Mouse (Mus musculus): Measurements from ENCODE around the gene Fkbpl. TPM values are rescaled to one million over a fixed set of nuclear protein-coding genes. Genes with fewer than 3 reads are reported as not detected.

The Fkbpl gene
- polyA plus RNA-seq, 1 experiment from 2014 or later, result 8.8 TPM

DNA sequence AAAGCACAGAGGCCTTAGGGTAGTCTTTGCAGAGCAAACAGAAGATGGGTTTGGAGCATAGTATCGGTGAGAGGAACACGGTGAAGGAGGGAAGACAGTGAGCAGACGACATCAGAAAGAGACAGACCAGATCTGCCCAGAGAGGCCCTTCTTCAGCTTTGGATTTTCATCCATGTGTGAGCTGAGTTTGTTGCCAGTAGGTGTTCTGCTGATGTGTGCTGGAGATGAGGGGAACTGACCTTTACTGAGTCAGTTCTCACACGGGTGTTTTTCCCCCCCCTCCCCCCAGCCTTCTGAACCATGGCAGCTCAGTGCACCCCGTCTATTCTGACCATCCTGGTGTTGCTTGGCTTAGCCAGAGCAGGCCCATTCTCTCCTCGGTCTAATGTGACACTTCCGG, 25.7 kb downstream of the Fkbpl start, which contains the start of gene Tnxb:
TSS of gene Tnxb (plus strand) at position 301 of the 400 bp plus-strand sequence.
- Histone ChIP-seq H3K27ac (ENCODE audit: low read depth, low read length) (no peak within 1 kb of the TSS), H3K9ac (ENCODE audit: low read depth, low read length) (no peak within 1 kb of the TSS), H3K9me3 (ENCODE audit: control insufficient read depth) (no peaks in the 10 kb centered on the region), H3K4me2 (replicated peaks; ENCODE audit: low read depth) (peak within 1 kb of the TSS; percentile 41), H3K36me3 (ENCODE audit: control insufficient read depth, insufficient read depth) (peaks cover 7% of the 10 kb centered on the region; the same call in 1 of the 2 replicates), H3K4me3 (ENCODE audit: low read depth, low read length) (peak within 1 kb of the TSS; percentile 20), H3K27me3 (replicated peaks; ENCODE audit: control insufficient read depth, insufficient read depth, low read length) (peaks cover 53% of the 10 kb centered on the region), H3K4me1 (replicated peaks; ENCODE audit: control insufficient read depth, insufficient read depth, low read length) (no peaks in the 10 kb centered on the region)
- 59% methylated on average over 7 of the region's 7 CpGs for whole genome bisulfite sequencing
- no peak for ATAC-seq
- no peak for TF ChIP-seq CTCF (IDR thresholded peaks at IDR 0.05; ENCODE audit: low read depth)

DNA sequence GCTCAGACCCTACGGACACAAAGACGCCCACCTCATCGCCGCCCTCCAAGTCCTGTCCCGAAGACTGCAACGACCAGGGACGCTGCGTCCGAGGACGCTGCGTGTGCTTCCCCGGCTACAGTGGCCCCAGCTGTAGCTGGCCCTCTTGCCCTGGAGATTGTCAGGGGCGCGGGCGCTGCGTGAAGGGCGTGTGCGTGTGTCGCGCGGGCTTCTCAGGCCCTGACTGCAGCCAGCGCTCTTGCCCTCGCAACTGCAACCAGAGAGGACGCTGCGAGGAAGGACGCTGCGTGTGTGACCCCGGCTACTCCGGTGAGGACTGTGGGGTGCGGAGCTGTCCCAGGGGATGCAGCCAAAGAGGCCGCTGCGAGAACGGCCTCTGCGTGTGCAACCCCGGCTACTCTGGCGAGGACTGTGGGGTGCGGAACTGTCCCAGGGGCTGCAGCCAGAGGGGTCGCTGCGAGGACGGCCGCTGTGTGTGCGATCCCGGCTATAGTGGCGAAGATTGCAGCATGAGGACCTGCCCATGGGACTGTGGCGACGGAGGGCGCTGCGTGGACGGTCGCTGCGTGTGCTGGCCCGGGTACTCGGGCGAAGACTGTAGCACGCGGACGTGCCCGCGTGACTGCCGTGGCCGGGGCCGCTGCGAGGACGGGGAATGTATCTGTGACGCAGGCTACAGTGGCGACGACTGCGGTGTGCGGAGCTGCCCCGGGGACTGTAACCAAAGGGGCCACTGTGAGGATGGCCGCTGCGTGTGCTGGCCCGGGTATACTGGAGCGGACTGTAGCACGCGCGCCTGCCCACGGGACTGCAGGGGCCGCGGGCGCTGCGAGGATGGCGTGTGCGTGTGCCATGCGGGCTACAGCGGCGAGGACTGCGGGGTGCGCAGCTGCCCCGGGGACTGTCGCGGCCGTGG, 26.8 kb downstream of the Fkbpl start:
- TF ChIP-seq CTCF (IDR thresholded peaks at IDR 0.05; ENCODE audit: low read depth), result peak; percentile 50
- ATAC-seq, result no peak

DNA sequence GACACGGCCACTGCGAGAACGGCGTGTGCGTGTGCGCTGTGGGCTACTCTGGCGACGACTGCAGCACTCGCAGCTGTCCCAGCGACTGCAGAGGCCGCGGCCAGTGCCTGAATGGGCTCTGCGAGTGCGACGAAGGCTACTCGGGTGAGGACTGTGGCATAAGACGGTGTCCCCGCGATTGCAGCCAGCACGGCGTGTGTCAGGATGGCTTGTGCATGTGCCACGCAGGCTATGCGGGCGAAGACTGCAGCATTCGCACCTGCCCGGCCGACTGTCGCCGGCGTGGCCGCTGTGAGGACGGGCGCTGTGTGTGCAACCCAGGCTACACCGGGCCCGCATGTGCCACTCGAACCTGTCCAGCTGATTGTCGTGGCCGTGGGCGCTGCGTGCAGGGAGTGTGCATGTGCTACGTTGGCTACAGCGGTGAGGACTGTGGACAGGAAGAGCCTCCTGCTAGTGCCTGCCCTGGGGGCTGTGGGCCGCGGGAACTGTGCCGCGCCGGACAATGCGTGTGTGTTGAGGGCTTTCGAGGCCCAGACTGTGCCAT, 27.8 kb downstream of the Fkbpl start:
- ATAC-seq, result no peak
- 39% methylated on average over 49 of the region's 49 CpGs for WGBS
- Histone ChIP-seq H3K4me2 (replicated peaks; ENCODE audit: low read depth) (peak overlapping the region; percentile 41; the same call in 1 of the 2 replicates), H3K4me3 (ENCODE audit: low read depth, low read length) (peak overlapping the region; percentile 20), H3K4me1 (replicated peaks; ENCODE audit: control insufficient read depth, insufficient read depth, low read length) (no peaks in the 10 kb centered on the region), H3K27me3 (replicated peaks; ENCODE audit: control insufficient read depth, insufficient read depth, low read length) (peaks cover 53% of the 10 kb centered on the region), H3K27ac (ENCODE audit: low read depth, low read length) (no peak overlapping the region), H3K36me3 (ENCODE audit: control insufficient read depth, insufficient read depth) (peaks cover 7% of the 10 kb centered on the region; the same call in 1 of the 2 replicates), H3K9me3 (ENCODE audit: control insufficient read depth) (no peaks in the 10 kb centered on the region), H3K9ac (ENCODE audit: low read depth, low read length) (no peak overlapping the region)
- TF ChIP-seq CTCF (IDR thresholded peaks at IDR 0.05; ENCODE audit: low read depth), result no peak

More for the DNA sequence above, 26.8 kb downstream of the Fkbpl start:
- H3K9me3 ChIP-seq (ENCODE audit: control insufficient read depth), result no peaks in the 10 kb centered on the region
- H3K4me3 ChIP-seq (ENCODE audit: low read depth, low read length), result peak overlapping the region; percentile 20
- H3K36me3 ChIP-seq (ENCODE audit: control insufficient read depth, insufficient read depth), result peaks cover 7% of the 10 kb centered on the region; the same call in 1 of the 2 replicates
- no peaks in the 10 kb centered on the region for H3K4me1 ChIP-seq (replicated peaks; ENCODE audit: control insufficient read depth, insufficient read depth, low read length)
- no peak overlapping the region for H3K27ac ChIP-seq (ENCODE audit: low read depth, low read length)
- peaks cover 53% of the 10 kb centered on the region for H3K27me3 ChIP-seq (replicated peaks; ENCODE audit: control insufficient read depth, insufficient read depth, low read length)
- H3K4me2 ChIP-seq (replicated peaks; ENCODE audit: low read depth), result peak overlapping the region; percentile 41
- H3K9ac ChIP-seq (ENCODE audit: low read depth, low read length), result no peak overlapping the region
- 12% methylated on average over 87 of the region's 93 CpGs for WGBS

DNA sequence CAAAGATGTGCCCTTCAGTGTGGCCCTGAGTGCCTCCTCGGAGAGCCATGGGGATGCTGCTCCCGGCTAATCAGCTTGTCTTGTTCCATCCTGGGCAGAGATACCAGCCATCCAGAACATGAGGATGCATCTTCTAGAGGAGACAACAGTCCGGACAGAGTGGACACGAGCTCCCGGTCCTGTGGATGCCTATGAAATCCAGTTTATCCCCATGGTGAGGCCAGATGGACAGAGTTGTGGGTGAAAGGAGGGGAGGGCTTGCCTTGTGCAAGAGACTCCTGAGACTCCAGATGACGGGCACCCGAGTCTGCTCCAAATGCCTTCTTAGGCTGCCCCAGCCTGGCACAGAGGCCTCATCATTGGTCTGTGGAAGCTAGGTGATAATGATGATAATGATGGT, 28.6 kb downstream of the Fkbpl start:
- Histone ChIP-seq H3K4me2 (replicated peaks; ENCODE audit: low read depth) (no peak overlapping the region), H3K27ac (ENCODE audit: low read depth, low read length) (no peak overlapping the region), H3K9me3 (ENCODE audit: control insufficient read depth) (no peaks in the 10 kb centered on the region), H3K36me3 (ENCODE audit: control insufficient read depth, insufficient read depth) (peaks cover 7% of the 10 kb centered on the region; the same call in 1 of the 2 replicates), H3K4me1 (replicated peaks; ENCODE audit: control insufficient read depth, insufficient read depth, low read length) (no peaks in the 10 kb centered on the region), H3K9ac (ENCODE audit: low read depth, low read length) (no peak overlapping the region), H3K27me3 (replicated peaks; ENCODE audit: control insufficient read depth, insufficient read depth, low read length) (peaks cover 53% of the 10 kb centered on the region), H3K4me3 (ENCODE audit: low read depth, low read length) (no peak overlapping the region)
- WGBS, result 85% methylated on average over 7 of the region's 7 CpGs
- TF ChIP-seq CTCF (IDR thresholded peaks at IDR 0.05; ENCODE audit: low read depth), result no peak
- ATAC-seq, result no peak

DNA sequence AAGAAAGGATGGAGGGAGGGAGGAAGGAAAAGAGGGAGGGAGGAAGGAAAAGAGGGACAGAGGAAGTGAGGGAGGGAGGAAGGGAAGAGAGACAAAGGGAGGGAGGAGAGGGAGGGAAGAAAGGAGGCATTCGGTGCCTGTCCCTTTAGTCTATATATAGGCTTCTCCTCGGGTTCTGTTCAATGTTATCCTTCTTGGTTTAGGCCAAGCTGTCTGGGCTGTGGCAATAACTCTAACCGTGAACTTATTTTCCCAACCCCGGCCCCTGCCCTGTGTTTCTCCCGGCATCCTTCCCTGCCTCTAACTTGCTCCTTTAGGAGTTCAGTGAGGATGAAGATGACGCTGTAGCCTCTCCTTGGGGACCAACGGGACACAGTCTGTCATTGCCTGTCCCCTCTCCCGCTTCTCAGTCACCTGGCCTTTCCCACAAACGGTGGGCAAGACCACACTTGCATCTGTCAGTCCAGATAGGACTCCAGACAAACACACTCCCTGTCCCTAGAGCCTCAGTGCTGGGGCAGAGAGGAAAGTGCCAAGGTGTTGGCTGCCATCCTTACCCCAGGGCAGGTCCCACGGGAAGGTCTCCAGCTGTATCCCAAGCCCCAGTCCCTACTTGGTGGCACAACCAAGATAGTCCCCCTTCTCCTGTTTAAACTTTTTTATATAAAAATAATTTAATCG, 30.1 kb downstream of the Fkbpl start:
- H3K36me3 ChIP-seq (ENCODE audit: control insufficient read depth, insufficient read depth), result peaks cover 7% of the 10 kb centered on the region; the same call in 1 of the 2 replicates
- peak overlapping the region; percentile 15; the same call in 1 of the 2 replicates for H3K27ac ChIP-seq (ENCODE audit: low read depth, low read length)
- no peak overlapping the region for H3K4me2 ChIP-seq (replicated peaks; ENCODE audit: low read depth)
- H3K4me3 ChIP-seq (ENCODE audit: low read depth, low read length), result no peak overlapping the region
- H3K9me3 ChIP-seq (ENCODE audit: control insufficient read depth), result no peaks in the 10 kb centered on the region
- no peaks in the 10 kb centered on the region for H3K4me1 ChIP-seq (replicated peaks; ENCODE audit: control insufficient read depth, insufficient read depth, low read length)
- no peak for ATAC-seq
- no peak overlapping the region for H3K9ac ChIP-seq (ENCODE audit: low read depth, low read length)
- H3K27me3 ChIP-seq (replicated peaks; ENCODE audit: control insufficient read depth, insufficient read depth, low read length), result peaks cover 53% of the 10 kb centered on the region
- 50% methylated on average over 11 of the region's 11 CpGs for WGBS
- no peak for TF ChIP-seq CTCF (IDR thresholded peaks at IDR 0.05; ENCODE audit: low read depth)
